Mouse (Mus musculus) thymus, postnatal 10 days (tissue): Measurements from ENCODE around the gene Dkk3.
A peak's percentile ranks its signal among the peaks of the same experiment; 100 is the strongest.

Source experiments
- DNase-seq, 2 experiments: peaks; one replicate each; pipeline ENCODE4 v3.0.0; 2021; ENCODE audit warnings: low spot score in 2 of 2

Dkk3 gene

GRCm38 (mm10) chr7:112158942-112159341 lies at the start of gene Dkk3:
Dkk3 (minus strand) TSS chr7:112159057.
- DNase-seq: no peak

- DNase-seq: no peak
Measured at GRCm38 (mm10) chr7:112207717-112208116, 48.9 kb upstream of the Dkk3 start.

- DNase-seq: peak in 1 of 2 experiments; percentile 35
Measured at GRCm38 (mm10) chr7:112205513-112205912, 46.7 kb upstream of the Dkk3 start.

- DNase-seq: no peak
Measured at GRCm38 (mm10) chr7:112204380-112204963, 45.6 kb upstream of the Dkk3 start.

GRCm38 (mm10) chr7:112203937-112204336 lies 45.1 kb upstream of the Dkk3 start:
- no peak for DNase-seq

- no peak for DNase-seq
Measured at GRCm38 (mm10) chr7:112202843-112203242, 44.0 kb upstream of the Dkk3 start.

GRCm38 (mm10) chr7:112202194-112202593 lies 43.3 kb upstream of the Dkk3 start:
- no peak for DNase-seq

GRCm38 (mm10) chr7:112200761-112201160 lies 41.9 kb upstream of the Dkk3 start:
- DNase-seq: no peak

GRCm38 (mm10) chr7:112199343-112199742 lies 40.5 kb upstream of the Dkk3 start:
- DNase-seq: no peak

- no peak for DNase-seq
Measured at GRCm38 (mm10) chr7:112197461-112197860, 38.6 kb upstream of the Dkk3 start.

GRCm38 (mm10) chr7:112194286-112194685 lies 35.4 kb upstream of the Dkk3 start:
- no peak for DNase-seq

GRCm38 (mm10) chr7:112192778-112193177 lies 33.9 kb upstream of the Dkk3 start:
- no peak for DNase-seq

- no peak for DNase-seq
Measured at GRCm38 (mm10) chr7:112192237-112192636, 33.4 kb upstream of the Dkk3 start.

- DNase-seq: no peak
Measured at GRCm38 (mm10) chr7:112187536-112188459, 28.9 kb upstream of the Dkk3 start.

GRCm38 (mm10) chr7:112186871-112187270 lies 28.0 kb upstream of the Dkk3 start:
- no peak for DNase-seq

GRCm38 (mm10) chr7:112185226-112185745 lies 26.4 kb upstream of the Dkk3 start:
- DNase-seq: no peak

- no peak for DNase-seq
Measured at GRCm38 (mm10) chr7:112184519-112185225, 25.8 kb upstream of the Dkk3 start.

GRCm38 (mm10) chr7:112183258-112183841 lies 24.5 kb upstream of the Dkk3 start:
- DNase-seq: peak; percentile 73 to 86

- peak; percentile 39 to 72 for DNase-seq
Measured at GRCm38 (mm10) chr7:112180235-112180705, 21.4 kb upstream of the Dkk3 start.

GRCm38 (mm10) chr7:112176627-112177026 lies 17.8 kb upstream of the Dkk3 start:
- DNase-seq: no peak

- no peak for DNase-seq
Measured at GRCm38 (mm10) chr7:112172669-112173068, 13.8 kb upstream of the Dkk3 start.
